Mouse (Mus musculus) myocyte (in vitro differentiated cells): Measurements from ENCODE around the gene Fscn2.
"Not testable (repeated sequence)": the region's sequence is repeated elsewhere in the genome, so short reads cannot be mapped to it uniquely, and the experiment has no call there.

Experiments used
- MAX ChIP-seq: IDR thresholded peaks from one replicate; pipeline ENCODE4 v1.6.1; 2011; ENCODE audit warnings: low read depth, mild to moderate bottlenecking, control low read depth
- POLR2A ChIP-seq: IDR thresholded peaks from one replicate; pipeline ENCODE4 v1.6.1; 2011; ENCODE audit warnings: low read depth, mild to moderate bottlenecking, control low read depth, moderate library complexity; ENCODE audit not compliant: insufficient read length
- POLR2AphosphoS2 ChIP-seq: IDR thresholded peaks from one replicate; pipeline ENCODE4 v1.6.1; 2011; ENCODE audit warnings: low read depth, control low read depth; ENCODE audit not compliant: insufficient read length
- REST ChIP-seq: IDR thresholded peaks from one replicate; pipeline ENCODE4 v1.6.1; 2011; ENCODE audit warnings: mild to moderate bottlenecking, control low read depth, moderate library complexity; ENCODE audit not compliant: insufficient read depth, insufficient read length
- TCF12 ChIP-seq: IDR thresholded peaks from one replicate; pipeline ENCODE4 v1.6.1; 2011; ENCODE audit warnings: mild to moderate bottlenecking, control low read depth; ENCODE audit not compliant: poor library complexity, insufficient read depth, severe bottlenecking
- USF1 ChIP-seq: IDR thresholded peaks from one replicate; pipeline ENCODE4 v1.6.1; 2011; ENCODE audit warnings: low read depth, mild to moderate bottlenecking, control low read depth, moderate library complexity

GRCm38 (mm10) chr11:120413621-120414020, 52.3 kb downstream of the Fscn2 start:
- not testable (repeated sequence) for TF ChIP-seq MAX, POLR2A, POLR2AphosphoS2, USF1, TCF12, REST
